Mouse (Mus musculus) olfactory bulb, adult 2 months (tissue): ENCODE results near the gene Trpc4.

Experiments
- CTCF ChIP-seq: fragments of 200-500 bp; IDR thresholded peaks from 2 replicates; pipeline ENCODE4 v1.5.1; 2012; ENCODE audit warnings: low read depth, mild to moderate bottlenecking, low read length, moderate library complexity; ENCODE audit not compliant: insufficient read depth
- POLR2A ChIP-seq: fragments of 200-500 bp; IDR thresholded peaks from 2 replicates; pipeline ENCODE4 v1.6.1; 2012; ENCODE audit warnings: mild to moderate bottlenecking, low read depth, low read length, moderate library complexity; ENCODE audit not compliant: insufficient read depth

DNA sequence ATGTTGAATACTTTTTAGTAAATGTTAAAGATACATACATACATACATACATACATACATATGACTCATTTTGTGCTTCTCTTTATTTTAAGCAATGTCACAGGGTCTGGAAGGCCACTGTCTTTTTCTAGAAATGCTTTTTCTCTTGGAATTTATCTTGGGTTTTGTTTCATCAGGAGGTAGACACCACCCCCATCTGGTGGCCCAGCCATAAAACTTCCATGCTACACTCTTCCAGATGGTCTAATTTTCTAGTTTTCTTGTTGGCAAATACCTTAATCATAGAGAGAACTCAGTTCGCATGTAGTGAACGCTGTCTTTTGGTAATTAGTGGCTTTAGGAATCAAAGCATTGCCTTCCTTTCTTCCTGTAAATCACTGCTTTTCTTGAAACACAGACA, 158.2 kb downstream of the Trpc4 start:
- TF ChIP-seq POLR2A: no peak
- no peak for TF ChIP-seq CTCF
